Mouse (Mus musculus) kidney, postnatal 10 days (tissue): Measurements from ENCODE around the gene Myo10.
A peak's percentile ranks its signal among the peaks of the same experiment; 100 is the strongest.

Experiments
- DNase-seq: peaks from one replicate; pipeline ENCODE4 v3.0.0; 2021; ENCODE audit warnings: mixed read lengths

Myo10 gene

DNA sequence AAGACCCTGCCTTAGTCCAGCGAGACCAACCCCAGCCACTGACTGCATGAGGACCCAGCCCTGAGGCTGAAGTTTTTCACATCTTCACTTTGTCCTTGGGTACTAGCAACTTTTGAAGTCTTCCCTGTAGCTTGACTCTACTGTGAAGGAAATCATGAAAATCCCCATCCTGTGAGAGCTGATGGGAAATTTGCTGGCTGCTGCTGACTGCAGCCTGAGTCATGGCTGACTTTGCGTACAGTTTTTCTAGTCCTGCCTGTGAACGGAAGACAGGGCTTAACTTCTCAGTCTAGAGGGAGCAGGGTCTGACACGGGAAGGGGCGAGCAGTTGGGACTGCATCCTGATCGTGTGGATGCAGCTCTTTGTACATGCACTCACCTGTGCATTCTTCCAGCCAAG is 30.6 kb downstream of the Myo10 start:
- DNase-seq, result no peak

DNA sequence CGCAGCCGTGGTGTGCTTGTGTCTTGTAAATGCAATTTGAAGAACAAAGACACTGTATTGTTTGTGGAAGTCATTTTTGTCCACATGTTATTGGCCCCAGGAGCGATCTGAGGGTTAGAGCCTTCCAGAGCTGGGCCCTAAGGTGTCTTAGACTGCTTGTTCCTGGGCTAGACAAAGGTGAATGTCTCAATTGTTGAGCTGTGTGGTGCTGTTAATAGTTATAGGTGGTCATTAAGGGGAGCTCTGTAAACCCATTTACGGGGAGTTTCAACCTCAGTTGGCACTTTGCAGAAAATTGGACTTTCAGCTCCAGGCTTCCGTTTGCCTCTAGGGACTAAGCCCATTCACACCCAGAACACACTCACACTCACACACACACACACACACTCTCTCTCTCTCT is 31.4 kb downstream of the Myo10 start:
- no peak for DNase-seq

DNA sequence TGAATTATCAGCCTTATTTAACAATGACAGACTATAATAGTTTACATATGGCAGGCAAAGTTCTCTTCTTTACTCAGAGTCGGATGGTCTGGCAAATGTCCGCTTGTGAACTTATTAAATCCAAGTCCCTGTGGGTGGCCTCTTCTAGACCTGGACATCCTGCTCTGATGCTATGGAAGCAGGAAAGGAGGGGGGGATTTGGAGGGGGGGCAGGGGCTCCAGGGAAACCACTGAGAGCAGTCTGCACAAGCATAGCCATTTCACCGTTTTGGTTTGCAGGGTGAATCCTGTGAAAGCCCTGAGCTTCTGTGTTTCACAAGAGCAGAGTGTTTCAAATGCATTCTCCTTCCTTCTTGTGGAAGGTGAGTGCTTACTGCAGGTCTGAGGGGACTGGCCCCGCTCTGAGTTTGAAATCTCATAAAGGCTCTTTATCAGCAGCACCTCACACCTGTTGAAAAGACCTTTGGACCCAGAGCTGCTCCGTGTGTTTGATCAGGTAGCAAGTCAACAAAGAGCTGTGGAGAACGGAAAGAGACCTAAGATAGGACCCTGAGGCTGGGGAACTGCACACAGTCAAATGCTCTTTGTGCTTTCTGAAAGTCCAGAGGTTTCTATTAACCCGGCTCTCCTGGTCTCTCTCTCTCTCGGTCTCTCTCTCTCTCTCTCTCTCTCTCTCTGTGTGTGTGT is 40.7 kb downstream of the Myo10 start:
- no peak for DNase-seq

DNA sequence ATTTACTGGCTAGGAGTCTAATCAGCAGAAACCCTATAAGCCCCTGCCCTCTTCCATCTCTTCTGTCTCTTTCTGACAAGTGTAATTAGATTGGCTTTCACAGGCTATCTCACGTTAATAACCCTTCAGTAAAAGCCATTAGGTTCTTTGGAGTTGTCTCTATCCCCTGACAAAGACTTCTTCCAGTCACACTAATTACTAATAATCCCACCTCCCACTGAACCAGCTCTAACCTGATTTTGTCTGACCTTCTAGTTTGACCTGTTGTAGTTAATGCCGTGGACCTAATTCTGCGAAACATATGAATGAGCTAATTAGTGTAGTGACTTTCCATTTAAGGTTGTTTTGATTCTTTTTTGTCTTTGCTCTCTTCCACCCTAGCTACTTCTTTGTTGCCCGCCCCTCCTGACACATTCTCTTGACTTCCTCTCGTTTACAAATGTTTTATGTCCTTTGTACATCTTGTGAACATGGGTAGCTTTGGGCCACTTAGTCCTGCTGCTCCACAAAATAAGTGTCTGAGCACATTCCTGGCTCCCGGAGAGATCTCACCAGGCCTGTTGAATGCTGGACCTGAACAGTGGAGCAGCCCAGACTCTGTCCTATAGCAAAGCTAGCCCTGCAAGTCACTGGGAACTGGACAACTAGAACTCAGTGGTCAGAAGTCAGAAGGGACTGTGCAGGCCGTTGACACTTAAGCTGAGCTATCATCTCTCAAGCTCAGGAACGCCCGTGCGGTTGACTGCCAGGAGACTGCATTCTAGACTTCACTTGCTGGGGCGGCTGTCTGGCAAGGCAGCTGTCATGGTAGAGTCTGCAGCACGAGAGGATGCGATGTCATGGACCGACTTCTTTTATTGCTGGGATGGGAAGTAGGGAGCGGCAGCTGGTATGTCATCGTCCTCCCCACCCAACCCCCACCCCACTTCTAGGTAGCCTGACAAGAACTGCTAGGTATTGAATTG is 47.2 kb downstream of the Myo10 start:
- no peak for DNase-seq

GRCm38 (mm10) chr15:25673231-25673980 is 51.1 kb downstream of the Myo10 start:
- DNase-seq, result no peak

GRCm38 (mm10) chr15:25674099-25674931 is 52.0 kb downstream of the Myo10 start:
- peak; percentile 5 for DNase-seq

GRCm38 (mm10) chr15:25674932-25675250 is 52.6 kb downstream of the Myo10 start:
- DNase-seq, result no peak

DNA sequence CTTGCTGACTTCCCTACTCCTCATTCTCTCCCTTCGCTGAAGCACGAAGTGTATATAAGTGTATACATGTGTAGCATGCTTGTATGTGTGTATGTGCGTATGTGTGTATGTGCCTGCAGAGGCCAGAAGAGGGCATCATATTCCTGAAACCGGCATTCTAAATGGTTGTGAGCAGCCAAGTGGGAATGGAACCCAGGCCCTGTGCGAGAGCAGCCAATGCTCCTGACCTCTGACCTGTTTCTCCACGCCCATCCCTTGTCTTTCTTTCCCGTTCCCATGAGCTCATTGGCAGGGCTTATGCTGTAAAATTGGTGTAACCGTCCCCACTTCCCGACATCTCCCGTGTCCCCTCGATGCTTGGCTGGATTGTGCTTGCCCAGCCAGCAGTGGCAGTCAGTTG is 53.0 kb downstream of the Myo10 start:
- no peak for DNase-seq

- DNase-seq, result no peak
Observed at GRCm38 (mm10) chr15:25676056-25676785, 53.9 kb downstream of the Myo10 start.

DNA sequence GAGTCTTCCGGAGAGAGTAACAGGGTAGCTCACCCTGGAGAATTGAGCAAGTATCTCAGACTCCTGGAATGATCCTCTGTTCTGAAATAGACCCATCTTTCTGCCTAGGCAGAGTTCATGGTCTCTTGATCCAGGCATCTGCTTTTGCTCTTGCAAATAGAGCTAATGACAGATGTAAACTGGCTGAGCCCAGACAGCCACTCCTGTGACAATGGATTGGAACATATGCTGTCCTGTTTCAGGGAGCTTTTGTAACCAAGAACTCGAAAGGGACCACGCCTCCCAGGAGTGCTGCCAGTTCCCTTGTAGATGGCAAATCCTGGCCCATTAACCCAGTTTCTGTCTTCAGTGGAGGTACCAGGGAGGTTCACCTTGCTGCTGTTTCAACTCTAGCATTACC is 56.8 kb downstream of the Myo10 start:
- peak; percentile 16 for DNase-seq

DNA sequence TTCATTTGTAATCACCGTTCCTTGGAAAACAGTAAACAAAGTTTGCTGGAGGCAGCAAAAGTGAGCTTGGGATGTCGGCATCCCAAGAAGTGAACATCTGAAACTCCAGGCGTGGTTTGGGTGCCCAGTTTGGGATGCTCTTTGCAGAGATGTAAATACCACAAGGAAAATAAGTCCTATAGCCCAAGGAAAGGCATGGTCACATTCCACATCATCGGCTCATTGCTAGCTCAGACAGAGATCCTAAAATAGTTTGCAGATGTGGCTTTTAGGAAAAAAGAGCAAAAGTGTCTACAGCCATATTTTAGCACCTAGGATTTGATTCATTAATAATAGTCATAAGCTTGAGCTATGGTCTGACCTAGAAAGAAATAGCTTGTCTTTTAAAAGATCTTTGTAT is 57.3 kb downstream of the Myo10 start:
- no peak for DNase-seq

DNA sequence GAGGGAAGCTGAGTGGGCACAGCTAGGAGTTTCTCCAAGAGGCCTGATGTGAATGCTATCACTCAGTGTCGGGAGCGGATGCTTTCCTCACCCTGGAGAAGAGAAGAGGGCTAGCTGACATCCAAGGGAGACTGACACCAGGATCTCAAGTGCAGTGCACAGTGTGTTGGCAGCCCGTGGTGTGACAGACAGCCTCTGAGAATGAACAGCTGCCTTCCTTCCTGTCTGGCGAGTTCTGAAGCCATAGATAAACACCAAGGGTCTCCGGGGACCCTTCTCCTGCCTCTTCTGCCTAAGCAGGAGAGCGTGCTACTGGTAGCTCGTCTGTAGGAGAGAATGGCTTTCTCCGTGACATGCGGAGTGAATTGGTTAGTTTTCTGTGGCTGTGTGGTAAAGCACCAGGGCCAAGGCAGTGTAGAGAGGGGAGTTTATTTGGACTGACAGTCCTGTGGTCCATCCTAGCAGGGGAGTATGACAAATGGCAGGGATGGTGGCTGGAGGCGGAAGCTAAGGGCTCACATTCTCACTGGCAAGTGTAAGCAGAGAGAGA is 58.0 kb downstream of the Myo10 start:
- DNase-seq, result peak; percentile 50

- DNase-seq, result no peak
Observed at GRCm38 (mm10) chr15:25682953-25683507, 60.7 kb downstream of the Myo10 start.

GRCm38 (mm10) chr15:25685186-25685585 is 62.9 kb downstream of the Myo10 start:
- DNase-seq, result no peak

- DNase-seq, result peak; percentile 47
Observed at GRCm38 (mm10) chr15:25688424-25689283, 66.3 kb downstream of the Myo10 start.

GRCm38 (mm10) chr15:25689477-25689876 is 67.2 kb downstream of the Myo10 start:
- DNase-seq, result peak; percentile 64

DNA sequence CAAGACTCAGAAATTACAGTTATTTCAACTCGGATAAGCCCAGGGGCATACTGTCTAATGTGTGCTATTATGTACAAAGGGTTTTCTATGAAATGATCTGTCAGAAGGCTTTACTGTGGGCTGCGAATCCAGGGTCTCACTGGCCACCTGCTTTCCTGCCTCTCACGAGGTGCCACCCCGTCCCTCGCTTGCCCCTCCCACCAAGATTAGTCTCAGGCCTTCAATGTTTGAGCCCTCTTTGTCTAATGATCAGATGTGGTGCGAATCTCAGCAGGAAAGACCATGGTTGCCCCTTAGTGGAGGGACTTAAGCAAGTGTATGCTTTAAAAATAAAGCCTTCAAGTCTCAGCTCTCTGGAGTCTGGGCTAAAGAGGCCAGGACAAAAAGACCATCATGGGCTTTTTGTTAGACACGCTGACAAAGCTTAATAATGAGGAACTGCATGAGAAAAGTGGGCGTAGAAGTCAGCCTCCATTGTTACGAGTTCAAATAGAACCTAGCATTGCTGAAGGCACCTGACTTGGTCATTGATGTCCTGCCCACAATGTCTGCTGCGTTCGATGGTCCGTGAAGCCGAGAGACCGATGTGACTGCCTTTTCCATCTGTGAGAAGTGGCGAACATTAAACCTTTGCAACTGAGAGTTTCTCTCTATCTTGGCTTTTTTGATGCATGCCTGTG is 67.9 kb downstream of the Myo10 start:
- no peak for DNase-seq

GRCm38 (mm10) chr15:25690746-25691105 is 68.4 kb downstream of the Myo10 start:
- no peak for DNase-seq

DNA sequence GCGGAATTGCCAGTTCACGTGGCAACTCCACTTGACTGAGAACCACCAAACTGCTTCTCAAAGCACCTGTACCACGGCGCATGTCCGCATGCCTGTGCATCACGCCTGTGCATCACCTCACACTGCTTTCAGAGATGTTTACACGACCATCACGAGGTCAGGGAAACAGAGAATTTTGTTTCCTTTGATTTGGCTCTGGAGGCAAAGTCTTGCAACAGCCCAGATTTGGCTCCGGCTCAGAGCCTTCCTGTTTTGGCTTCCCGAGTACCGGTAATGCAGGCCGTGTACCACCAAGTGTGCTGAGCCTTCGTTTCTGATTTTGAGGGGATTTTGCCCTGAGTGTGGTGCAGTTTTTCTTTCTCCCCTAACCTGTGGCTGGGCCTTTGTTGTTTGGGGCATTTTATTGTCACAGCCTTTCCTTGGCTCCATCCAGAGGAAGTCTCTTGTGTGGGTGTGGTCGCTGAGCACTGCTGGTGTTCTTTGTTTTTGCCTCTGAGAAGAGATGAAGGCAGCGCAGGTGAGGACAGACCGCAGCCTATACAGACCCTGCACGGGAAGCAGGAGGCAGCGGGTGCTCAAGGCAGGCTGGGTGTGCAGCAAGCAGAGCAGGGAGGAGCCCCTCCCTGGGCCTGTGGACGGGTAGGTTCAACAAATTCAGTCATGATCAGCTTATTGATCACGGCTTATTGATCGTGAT is 70.1 kb downstream of the Myo10 start:
- DNase-seq, result peak; percentile 46
